ENCODE assay signal across 10 mouse cellular contexts in genomic region chr7:99095191-99095590, GRCm38 (mm10). TPM values are rescaled to one million over a fixed set of nuclear protein-coding genes. Genes with fewer than 3 reads are reported as not detected.
DNase-seq lines count a peak whose midpoint lies in the region; TF ChIP-seq lines count a peak whose summit lies in the region.
"Had no signal": no experiment of that assay in that cellular context is flagged by ENCODE, and none has a peak within 500 bp of the region (broad histone marks: within the 10 kb centered on the region; RNA-seq: fewer than 3 reads in every experiment).

No protein-coding gene starts in this region.

- no peak overlapping the region for H3K27ac ChIP-seq in layer of hippocampus, adult 2 months
- H3K27ac ChIP-seq: heart, embryonic 13.5 days; midbrain, embryonic 12.5 days had no signal

- no peak overlapping the region for H3K4me3 ChIP-seq in layer of hippocampus, adult 2 months
- H3K4me3 ChIP-seq: heart, embryonic 13.5 days; midbrain, embryonic 12.5 days had no signal

- peak; percentile 70 for TF ChIP-seq CTCF in layer of hippocampus, adult 2 months (conservative IDR thresholded peaks at IDR 0.05)

- peak; percentile 42 to 77 for DNase-seq in adrenal gland, adult (ENCODE audit: inconsistent age in 2 of 2, low spot score in 1 of 2)
- no peak for DNase-seq in adrenal gland, adult 8-10 months
- DNase-seq in layer of hippocampus, adult 2 months (ENCODE audit: low spot score in 2 of 2), result no peak
- no peak for DNase-seq in layer of hippocampus, adult 18-20 months (ENCODE audit: low spot score in 2 of 2)
- DNase-seq in adrenal gland, postnatal 36 days, result peak; percentile 40 to 63
- DNase-seq in kidney, postnatal 36 days, result peak; percentile 42 to 81
- peak; percentile 44 to 73 for DNase-seq in spleen, postnatal 10 days (ENCODE audit: low spot score in 2 of 2)
- DNase-seq in right cerebral cortex, postnatal 36 days (ENCODE audit: low spot score in 2 of 2), result no peak

RNA-seq across cellular contexts. Expression of gene Uvrag, which starts 45.8 kb away (rescaled TPM):
- 10 to 100 TPM; 32.5 to 46.9 (median 40.3) TPM for total RNA-seq in adrenal gland, adult 8-10 months (2022)
- total RNA-seq in layer of hippocampus, adult 2 months (2021), result 10 to 100 TPM; 48.9 to 52.4 TPM
- 10 to 100 TPM; 45.6 to 49.9 TPM for total RNA-seq in layer of hippocampus, adult 18-20 months (2021)
- total RNA-seq in adrenal gland, postnatal 36 days (2021), result 10 to 100 TPM; 31.2 to 36.3 TPM

Comparison
In these comparisons a context has a peak if more than half of its experiments do, and no peak if none do; other contexts are left out.
1. DNase-seq: peak in adrenal gland, adult (2 of 2), adrenal gland, postnatal 36 days (2 of 2), kidney, postnatal 36 days (2 of 2) and spleen, postnatal 10 days (2 of 2); none in adrenal gland, adult 8-10 months (single experiment), layer of hippocampus, adult 2 months (0 of 2), layer of hippocampus, adult 18-20 months (0 of 2) and right cerebral cortex, postnatal 36 days (0 of 2).